Mouse (Mus musculus): ENCODE data around the gene Sycp2. TPM values are rescaled to one million over a fixed set of nuclear protein-coding genes. Genes with fewer than 3 reads are reported as not detected.

Sycp2 gene
- polyA plus RNA-seq, 1 experiment from 2014 or later: 0.22 TPM

- Histone ChIP-seq H3K36me3 (ENCODE audit: poor library complexity, severe bottlenecking) (no peaks in the 10 kb centered on the region), H3K4me3 (no peak overlapping the region), H3K27ac (no peak overlapping the region), H3K27me3 (no peaks in the 10 kb centered on the region), H3K9ac (no peak overlapping the region), H3K4me2 (no peak overlapping the region), H3K4me1 (0 out of 2 replicates have a peak, but pooled peaks cover 2% of the 10 kb centered on the region), H3K9me3 (replicated peaks) (no peaks in the 10 kb centered on the region)
- WGBS: 92% methylated on average over 5 of the region's 5 CpGs
- no peak for ATAC-seq
Measured at GRCm38 (mm10) chr2:178427181-178427580, 19.7 kb upstream of the Sycp2 start.

DNA sequence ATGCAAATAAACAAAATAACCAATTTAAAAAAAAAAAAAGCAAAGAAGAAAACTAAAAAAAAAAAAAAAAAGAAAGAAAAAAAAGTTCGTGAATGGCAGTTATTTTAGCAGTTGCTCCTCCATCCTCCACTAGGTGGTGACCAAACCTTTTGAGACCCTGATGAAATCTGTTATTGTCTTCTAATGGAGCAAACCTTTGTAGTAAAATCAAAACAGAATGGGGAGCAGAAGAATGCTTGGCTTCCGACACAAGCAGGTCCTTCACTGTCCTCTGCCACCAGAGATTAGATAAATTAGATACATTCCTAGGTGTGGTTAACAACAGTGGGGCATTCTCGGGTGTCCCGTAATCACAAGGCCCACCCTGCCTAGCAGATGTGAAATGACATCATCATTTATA lies 18.7 kb upstream of the Sycp2 start:
- Histone ChIP-seq H3K9me3 (replicated peaks) (no peaks in the 10 kb centered on the region), H3K9ac (no peak overlapping the region), H3K27ac (no peak overlapping the region), H3K4me2 (no peak overlapping the region), H3K36me3 (ENCODE audit: poor library complexity, severe bottlenecking) (no peaks in the 10 kb centered on the region), H3K27me3 (no peaks in the 10 kb centered on the region), H3K4me1 (no peaks in the 10 kb centered on the region), H3K4me3 (no peak overlapping the region)
- ATAC-seq: no peak
- 46% methylated on average over 4 of the region's 4 CpGs for WGBS

GRCm38 (mm10) chr2:178423223-178423622 lies 15.7 kb upstream of the Sycp2 start:
- Histone ChIP-seq H3K4me3 (no peak overlapping the region), H3K36me3 (ENCODE audit: poor library complexity, severe bottlenecking) (no peaks in the 10 kb centered on the region), H3K4me2 (no peak overlapping the region), H3K27me3 (no peaks in the 10 kb centered on the region), H3K4me1 (no peaks in the 10 kb centered on the region), H3K27ac (no peak overlapping the region), H3K9ac (no peak overlapping the region), H3K9me3 (replicated peaks) (no peaks in the 10 kb centered on the region)
- 84% methylated on average over 5 of the region's 5 CpGs for WGBS
- ATAC-seq: no peak

GRCm38 (mm10) chr2:178422186-178422585 lies 14.7 kb upstream of the Sycp2 start:
- ATAC-seq: no peak
- Histone ChIP-seq H3K36me3 (ENCODE audit: poor library complexity, severe bottlenecking) (no peaks in the 10 kb centered on the region), H3K9me3 (replicated peaks) (no peaks in the 10 kb centered on the region), H3K27me3 (no peaks in the 10 kb centered on the region), H3K9ac (no peak overlapping the region), H3K4me1 (no peaks in the 10 kb centered on the region), H3K27ac (no peak overlapping the region), H3K4me2 (no peak overlapping the region), H3K4me3 (no peak overlapping the region)
- 49% methylated on average over 3 of the region's 3 CpGs for WGBS

GRCm38 (mm10) chr2:178421603-178422002 lies 14.1 kb upstream of the Sycp2 start:
- 60% methylated on average over 6 of the region's 6 CpGs for WGBS
- H3K27ac ChIP-seq: no peak overlapping the region
- no peaks in the 10 kb centered on the region for H3K36me3 ChIP-seq (ENCODE audit: poor library complexity, severe bottlenecking)
- no peak for ATAC-seq
- H3K4me2 ChIP-seq: no peak overlapping the region
- H3K27me3 ChIP-seq: no peaks in the 10 kb centered on the region
- H3K4me1 ChIP-seq: no peaks in the 10 kb centered on the region
- H3K9ac ChIP-seq: no peak overlapping the region
- H3K4me3 ChIP-seq: no peak overlapping the region
- H3K9me3 ChIP-seq (replicated peaks): no peaks in the 10 kb centered on the region

- H3K27me3 ChIP-seq: no peaks in the 10 kb centered on the region
- no peak overlapping the region for H3K27ac ChIP-seq
- H3K4me1 ChIP-seq: no peaks in the 10 kb centered on the region
- no peaks in the 10 kb centered on the region for H3K36me3 ChIP-seq (ENCODE audit: poor library complexity, severe bottlenecking)
- H3K9me3 ChIP-seq (replicated peaks): no peaks in the 10 kb centered on the region
- no peak overlapping the region for H3K4me3 ChIP-seq
- ATAC-seq: no peak
- no peak overlapping the region for H3K4me2 ChIP-seq
- WGBS: 87% methylated on average over 9 of the region's 9 CpGs
- H3K9ac ChIP-seq: no peak overlapping the region
Measured at GRCm38 (mm10) chr2:178420576-178420975, 13.1 kb upstream of the Sycp2 start.

DNA sequence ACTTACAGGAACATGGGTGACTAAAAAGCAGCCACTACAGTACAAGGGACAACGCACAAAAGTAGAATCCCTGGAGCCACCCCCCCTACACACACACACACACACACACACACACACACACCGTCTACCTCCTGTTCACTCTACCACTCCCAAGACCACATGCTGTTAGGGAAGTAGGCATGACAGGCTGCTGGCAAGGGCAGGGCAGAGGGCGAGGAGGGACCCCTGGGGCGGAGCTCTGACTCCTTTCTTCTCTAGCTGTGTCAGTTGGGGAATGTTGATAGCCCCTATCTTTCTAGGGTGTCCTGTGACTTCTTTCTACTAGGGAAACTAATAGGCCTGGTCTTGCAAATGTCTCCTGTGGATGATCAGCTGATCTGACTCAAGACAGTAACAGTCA lies 9.5 kb upstream of the Sycp2 start:
- Histone ChIP-seq H3K27ac (no peak overlapping the region), H3K4me1 (peaks cover 18% of the 10 kb centered on the region), H3K9ac (no peak overlapping the region), H3K9me3 (replicated peaks) (no peaks in the 10 kb centered on the region), H3K4me3 (no peak overlapping the region), H3K27me3 (peaks cover 21% of the 10 kb centered on the region), H3K36me3 (ENCODE audit: poor library complexity, severe bottlenecking) (no peaks in the 10 kb centered on the region), H3K4me2 (no peak overlapping the region)
- WGBS: 81% methylated on average over 4 of the region's 4 CpGs
- no peak for ATAC-seq

DNA sequence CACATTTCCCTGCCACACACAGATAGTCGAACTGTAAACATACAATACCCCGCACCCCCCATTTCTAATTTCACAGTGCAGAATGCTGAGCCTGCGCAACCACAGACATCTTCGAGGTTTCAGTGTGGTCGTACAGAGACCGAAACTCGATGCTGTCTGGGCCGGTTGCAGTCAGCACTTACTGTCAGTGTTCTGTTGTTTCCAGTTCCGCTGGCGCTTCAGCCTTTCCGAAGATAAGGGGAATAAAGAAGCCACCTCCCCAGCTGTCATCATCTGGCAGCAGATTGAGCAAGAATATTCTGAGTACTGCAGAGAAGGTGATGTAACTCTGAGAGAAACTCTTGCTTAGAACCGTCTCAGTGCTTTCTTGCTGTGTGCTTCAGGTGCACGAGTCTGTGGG lies 8.9 kb upstream of the Sycp2 start:
- no peak overlapping the region for H3K4me3 ChIP-seq
- H3K27ac ChIP-seq: no peak overlapping the region
- no peak overlapping the region for H3K4me2 ChIP-seq
- H3K4me1 ChIP-seq: peaks cover 18% of the 10 kb centered on the region
- no peak for ATAC-seq
- 83% methylated on average over 13 of the region's 13 CpGs for WGBS
- no peak overlapping the region for H3K9ac ChIP-seq
- H3K36me3 ChIP-seq (ENCODE audit: poor library complexity, severe bottlenecking): no peaks in the 10 kb centered on the region
- H3K27me3 ChIP-seq: peaks cover 23% of the 10 kb centered on the region
- H3K9me3 ChIP-seq (replicated peaks): no peaks in the 10 kb centered on the region

- Histone ChIP-seq H3K27me3 (peaks cover 23% of the 10 kb centered on the region), H3K4me3 (peak overlapping the region; percentile 64), H3K36me3 (ENCODE audit: poor library complexity, severe bottlenecking) (no peaks in the 10 kb centered on the region), H3K4me1 (peaks cover 18% of the 10 kb centered on the region), H3K9me3 (replicated peaks) (no peaks in the 10 kb centered on the region), H3K27ac (0 out of 2 replicates have a peak overlapping the region, but pooled peaks have one; percentile 6), H3K4me2 (peak overlapping the region; percentile 98), H3K9ac (peak overlapping the region; percentile 64)
- WGBS: 33% methylated on average over 3 of the region's 3 CpGs
- no peak for ATAC-seq
Measured at GRCm38 (mm10) chr2:178415150-178415448, 7.6 kb upstream of the Sycp2 start.

DNA sequence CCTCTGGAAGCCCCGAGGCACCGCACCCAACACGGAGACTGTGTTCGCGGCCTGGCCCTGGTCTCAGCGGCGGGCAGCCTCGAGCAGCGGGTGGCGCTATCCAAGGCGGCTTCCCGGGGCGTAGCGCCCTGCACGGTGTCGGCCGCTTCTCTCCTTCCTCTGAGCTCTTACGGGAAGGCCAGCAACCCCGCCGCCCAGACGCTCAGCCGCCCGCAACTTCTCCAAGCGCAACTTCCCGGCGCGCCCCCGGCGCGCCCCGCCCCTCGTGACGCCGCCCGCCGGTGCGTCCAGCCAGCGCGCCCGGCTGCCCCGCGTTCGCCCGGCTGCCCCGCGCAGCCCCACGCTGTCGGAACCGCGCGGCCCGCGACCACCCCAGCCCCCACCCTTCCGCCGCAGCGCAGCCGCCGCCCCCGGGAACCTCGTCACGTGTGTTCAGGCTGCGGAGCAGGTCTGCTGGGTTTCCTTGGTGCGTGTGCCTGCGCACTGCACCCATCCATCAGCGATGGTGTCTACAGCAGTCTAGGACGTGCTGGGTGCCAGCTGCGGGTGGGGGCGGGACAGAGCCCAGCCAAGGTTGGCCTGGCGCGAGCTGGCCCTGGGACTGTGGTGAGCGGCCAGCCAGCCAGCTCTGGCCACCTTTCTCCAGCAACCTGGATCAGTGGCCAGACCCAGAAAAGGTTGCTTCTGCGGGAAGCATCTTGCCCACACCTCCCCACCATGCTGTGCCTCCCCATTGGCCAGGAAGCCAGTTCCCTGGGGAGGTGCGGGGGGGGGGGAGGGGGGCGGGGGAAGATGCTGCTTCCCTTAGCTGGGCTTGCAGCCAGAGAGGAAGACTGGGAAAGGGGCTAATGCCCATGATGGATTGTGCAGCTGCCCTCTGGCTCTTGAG lies 7.0 kb upstream of the Sycp2 start, which contains the start of the genes Ppp1r3d and Fam217b:
Gene Ppp1r3d, minus strand, starts transcription at position 212 of the 889 bp plus-strand sequence.
Gene Fam217b, plus strand, starts transcription at position 264 of the 889 bp plus-strand sequence.
- under 1% methylated on average over 48 of the region's 74 CpGs for WGBS
- 0 out of 2 replicates have a peak within 1 kb of the TSS, but pooled peaks have one; percentile 6 for H3K27ac ChIP-seq
- H3K4me2 ChIP-seq: peak within 1 kb of the TSS; percentile 98
- H3K9ac ChIP-seq: peak within 1 kb of the TSS; percentile 64
- no peaks in the 10 kb centered on the region for H3K36me3 ChIP-seq (ENCODE audit: poor library complexity, severe bottlenecking)
- H3K9me3 ChIP-seq (replicated peaks): no peaks in the 10 kb centered on the region
- peaks cover 18% of the 10 kb centered on the region for H3K4me1 ChIP-seq
- ATAC-seq: peak; percentile 91
- peaks cover 23% of the 10 kb centered on the region for H3K27me3 ChIP-seq
- H3K4me3 ChIP-seq: peak within 1 kb of the TSS; percentile 64

- no peaks in the 10 kb centered on the region for H3K9me3 ChIP-seq (replicated peaks)
- no peak overlapping the region for H3K27ac ChIP-seq
- WGBS: 15% methylated on average over 75 of the region's 75 CpGs
- peak overlapping the region; percentile 98 for H3K4me2 ChIP-seq
- peaks cover 18% of the 10 kb centered on the region for H3K4me1 ChIP-seq
- ATAC-seq: peak; percentile 11
- peak overlapping the region; percentile 64 for H3K4me3 ChIP-seq
- H3K36me3 ChIP-seq (ENCODE audit: poor library complexity, severe bottlenecking): no peaks in the 10 kb centered on the region
- H3K9ac ChIP-seq: peak overlapping the region; percentile 64
- peaks cover 23% of the 10 kb centered on the region for H3K27me3 ChIP-seq
Measured at GRCm38 (mm10) chr2:178413481-178414260, 6.2 kb upstream of the Sycp2 start.

GRCm38 (mm10) chr2:178413081-178413480 lies 5.6 kb upstream of the Sycp2 start:
- Histone ChIP-seq H3K4me3 (peak overlapping the region; percentile 64; the same call in 1 of the 2 replicates), H3K9ac (no peak overlapping the region), H3K27ac (no peak overlapping the region), H3K4me1 (peaks cover 18% of the 10 kb centered on the region), H3K36me3 (ENCODE audit: poor library complexity, severe bottlenecking) (no peaks in the 10 kb centered on the region), H3K27me3 (peaks cover 23% of the 10 kb centered on the region), H3K9me3 (replicated peaks) (no peaks in the 10 kb centered on the region), H3K4me2 (peak overlapping the region; percentile 98)
- ATAC-seq: no peak
- WGBS: 67% methylated on average over 13 of the region's 13 CpGs
